Mouse (Mus musculus): Measurements from ENCODE around the gene Pom121. TPM values are rescaled to one million over a fixed set of nuclear protein-coding genes. Genes with fewer than 3 reads are reported as not detected.
"Not testable (repeated sequence)": the region's sequence is repeated elsewhere in the genome, so short reads cannot be mapped to it uniquely, and the experiment has no call there.

Pom121 gene
- polyA plus RNA-seq, 1 experiment, result 26.5 TPM

GRCm38 (mm10) chr5:135371195-135371594, 23.2 kb downstream of the Pom121 start:
- Histone ChIP-seq H3K27ac (ENCODE audit: insufficient read depth, low read length) (no peak overlapping the region), H3K4me3 (ENCODE audit: extremely low read depth, insufficient read depth, insufficient read length) (no peak overlapping the region), H3K4me1 (ENCODE audit: control insufficient read depth, insufficient read depth, insufficient read length) (peaks cover 5% of the 10 kb centered on the region; the same call in 1 of the 2 replicates), H3K36me3 (ENCODE audit: control insufficient read depth, insufficient read depth, low read length) (peaks cover 20% of the 10 kb centered on the region), H3K27me3 (ENCODE audit: control insufficient read depth, insufficient read depth, low read length) (no peaks in the 10 kb centered on the region)
- no peak for DNase-seq (ENCODE audit: low read depth in 1 of 2, low spot score in 2 of 2)
- WGBS, result 94% methylated on average over 13 of the region's 13 CpGs
- no peak for TF ChIP-seq CTCF (IDR thresholded peaks at IDR 0.05; ENCODE audit: extremely low read depth, insufficient read depth, insufficient read length, insufficient replicate concordance)

- H3K27ac ChIP-seq (ENCODE audit: insufficient read depth, low read length), result peak within 1 kb of the TSS; percentile 92
- TF ChIP-seq CTCF (IDR thresholded peaks at IDR 0.05; ENCODE audit: extremely low read depth, insufficient read depth, insufficient read length, insufficient replicate concordance) (no peak), POLR2A (IDR thresholded peaks at IDR 0.05; ENCODE audit: low read depth, low read length) (peak; percentile 26; the same call in 1 of the 2 replicates)
- under 1% methylated on average over 64 of the region's 64 CpGs for WGBS
- peak; percentile 88 to 94 for DNase-seq (ENCODE audit: low read depth in 1 of 2, low spot score in 2 of 2)
- H3K4me3 ChIP-seq (ENCODE audit: extremely low read depth, insufficient read depth, insufficient read length), result peak within 1 kb of the TSS; percentile 75
- peaks cover 11% of the 10 kb centered on the region for H3K36me3 ChIP-seq (ENCODE audit: control insufficient read depth, insufficient read depth, low read length)
- peaks cover 5% of the 10 kb centered on the region; the same call in 1 of the 2 replicates for H3K4me1 ChIP-seq (ENCODE audit: control insufficient read depth, insufficient read depth, insufficient read length)
- H3K27me3 ChIP-seq (ENCODE audit: control insufficient read depth, insufficient read depth, low read length), result no peaks in the 10 kb centered on the region
These were observed 24.3 kb downstream of the Pom121 start, which contains the start of gene Nsun5 for GRCm38 (mm10) chr5:135369787-135370654. Nsun5 (plus strand) TSS chr5:135369953.

- not testable (repeated sequence) for H3K4me1 ChIP-seq (ENCODE audit: control insufficient read depth, insufficient read depth, insufficient read length); H3K36me3 ChIP-seq (ENCODE audit: control insufficient read depth, insufficient read depth, low read length); DNase-seq (ENCODE audit: low read depth in 1 of 2, low spot score in 2 of 2); H3K27me3 ChIP-seq (ENCODE audit: control insufficient read depth, insufficient read depth, low read length); H3K27ac ChIP-seq (ENCODE audit: insufficient read depth, low read length)
- peak overlapping the region; percentile 19; the same call in 1 of the 2 replicates for H3K4me3 ChIP-seq (ENCODE audit: extremely low read depth, insufficient read depth, insufficient read length)
- 60% methylated on average over 9 of the region's 9 CpGs for WGBS
These were observed 25.1 kb downstream of the Pom121 start for GRCm38 (mm10) chr5:135369196-135369595.

GRCm38 (mm10) chr5:135368312-135368711, 26.0 kb downstream of the Pom121 start:
- TF ChIP-seq CTCF (IDR thresholded peaks at IDR 0.05; ENCODE audit: extremely low read depth, insufficient read depth, insufficient read length, insufficient replicate concordance), result no peak
- TF ChIP-seq POLR2A (IDR thresholded peaks at IDR 0.05; ENCODE audit: low read depth, low read length), result no peak
- 88% methylated on average over 6 of the region's 6 CpGs for WGBS
- H3K36me3 ChIP-seq (ENCODE audit: control insufficient read depth, insufficient read depth, low read length), result peaks cover 4% of the 10 kb centered on the region

GRCm38 (mm10) chr5:135367841-135368240, 26.5 kb downstream of the Pom121 start:
- H3K27ac ChIP-seq (ENCODE audit: insufficient read depth, low read length), result no peak overlapping the region
- 59% methylated on average over 6 of the region's 6 CpGs for WGBS
- peaks cover 5% of the 10 kb centered on the region; the same call in 1 of the 2 replicates for H3K4me1 ChIP-seq (ENCODE audit: control insufficient read depth, insufficient read depth, insufficient read length)
- H3K36me3 ChIP-seq (ENCODE audit: control insufficient read depth, insufficient read depth, low read length), result peaks cover 2% of the 10 kb centered on the region
- H3K27me3 ChIP-seq (ENCODE audit: control insufficient read depth, insufficient read depth, low read length), result no peaks in the 10 kb centered on the region
- H3K4me3 ChIP-seq (ENCODE audit: extremely low read depth, insufficient read depth, insufficient read length), result no peak overlapping the region
- no peak for DNase-seq (ENCODE audit: low read depth in 1 of 2, low spot score in 2 of 2)
- TF ChIP-seq POLR2A (IDR thresholded peaks at IDR 0.05; ENCODE audit: low read depth, low read length) (no peak), CTCF (IDR thresholded peaks at IDR 0.05; ENCODE audit: extremely low read depth, insufficient read depth, insufficient read length, insufficient replicate concordance) (no peak)

More at GRCm38 (mm10) chr5:135368312-135368711, 26.0 kb downstream of the Pom121 start:
- no peaks in the 10 kb centered on the region for H3K27me3 ChIP-seq (ENCODE audit: control insufficient read depth, insufficient read depth, low read length)
- no peak overlapping the region for H3K27ac ChIP-seq (ENCODE audit: insufficient read depth, low read length)
- DNase-seq (ENCODE audit: low read depth in 1 of 2, low spot score in 2 of 2), result no peak
- H3K4me3 ChIP-seq (ENCODE audit: extremely low read depth, insufficient read depth, insufficient read length), result no peak overlapping the region
- peaks cover 5% of the 10 kb centered on the region; the same call in 1 of the 2 replicates for H3K4me1 ChIP-seq (ENCODE audit: control insufficient read depth, insufficient read depth, insufficient read length)

- no peaks in the 10 kb centered on the region for H3K36me3 ChIP-seq (ENCODE audit: control insufficient read depth, insufficient read depth, low read length)
- TF ChIP-seq POLR2A (IDR thresholded peaks at IDR 0.05; ENCODE audit: low read depth, low read length) (no peak), CTCF (IDR thresholded peaks at IDR 0.05; ENCODE audit: extremely low read depth, insufficient read depth, insufficient read length, insufficient replicate concordance) (peak; percentile 30; the same call in 1 of the 2 replicates)
- no peaks in the 10 kb centered on the region for H3K27me3 ChIP-seq (ENCODE audit: control insufficient read depth, insufficient read depth, low read length)
- no peak overlapping the region for H3K4me3 ChIP-seq (ENCODE audit: extremely low read depth, insufficient read depth, insufficient read length)
- 37% methylated on average over 12 of the region's 12 CpGs for WGBS
- H3K27ac ChIP-seq (ENCODE audit: insufficient read depth, low read length), result no peak overlapping the region
- no peak for DNase-seq (ENCODE audit: low read depth in 1 of 2, low spot score in 2 of 2)
- no peaks in the 10 kb centered on the region; the same call in 1 of the 2 replicates for H3K4me1 ChIP-seq (ENCODE audit: control insufficient read depth, insufficient read depth, insufficient read length)
These were observed 30.8 kb downstream of the Pom121 start for GRCm38 (mm10) chr5:135363540-135363939.

GRCm38 (mm10) chr5:135362572-135362971, 31.8 kb downstream of the Pom121 start:
- H3K4me1 ChIP-seq (ENCODE audit: control insufficient read depth, insufficient read depth, insufficient read length), result no peaks in the 10 kb centered on the region; the same call in 1 of the 2 replicates
- 68% methylated on average over 3 of the region's 3 CpGs for WGBS
- no peak overlapping the region for H3K4me3 ChIP-seq (ENCODE audit: extremely low read depth, insufficient read depth, insufficient read length)
- TF ChIP-seq POLR2A (IDR thresholded peaks at IDR 0.05; ENCODE audit: low read depth, low read length), result no peak
- no peak for TF ChIP-seq CTCF (IDR thresholded peaks at IDR 0.05; ENCODE audit: extremely low read depth, insufficient read depth, insufficient read length, insufficient replicate concordance)
- H3K27ac ChIP-seq (ENCODE audit: insufficient read depth, low read length), result no peak overlapping the region
- H3K27me3 ChIP-seq (ENCODE audit: control insufficient read depth, insufficient read depth, low read length), result no peaks in the 10 kb centered on the region
- H3K36me3 ChIP-seq (ENCODE audit: control insufficient read depth, insufficient read depth, low read length), result no peaks in the 10 kb centered on the region
- DNase-seq (ENCODE audit: low read depth in 1 of 2, low spot score in 2 of 2), result no peak
